Mouse (Mus musculus): ENCODE data around the gene Gm10260.

Gene Gm10260

DNA sequence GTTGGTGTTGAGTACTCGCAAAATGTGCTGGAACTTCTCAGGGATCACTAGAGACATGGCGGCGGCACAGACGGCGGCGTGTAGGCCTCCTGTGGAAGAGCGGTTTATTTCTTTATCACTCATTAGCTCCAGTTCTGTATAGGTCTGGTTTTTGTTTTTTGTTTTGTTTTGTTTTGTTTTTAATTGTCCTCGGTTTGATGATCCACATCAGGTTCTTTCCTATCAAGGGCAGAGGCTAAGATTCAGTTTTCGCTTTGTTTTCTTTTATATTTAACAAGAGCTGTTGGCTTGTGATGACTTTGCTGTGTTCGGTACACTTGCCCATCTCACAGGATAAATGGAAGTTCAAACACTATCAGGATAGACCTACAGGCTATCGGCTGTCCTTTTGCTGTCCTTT, at the start of gene Gm10260:
Gene Gm10260, minus strand, starts transcription at position 101 of the 400 bp plus-strand sequence.
- no peak for DNase-seq

- DNase-seq = no peak
These were observed 49.4 kb upstream of the Gm10260 start for GRCm38 (mm10) chr13:97809828-97810227.

- no peak for DNase-seq
These were observed 45.5 kb upstream of the Gm10260 start for GRCm38 (mm10) chr13:97805907-97806306.

DNA sequence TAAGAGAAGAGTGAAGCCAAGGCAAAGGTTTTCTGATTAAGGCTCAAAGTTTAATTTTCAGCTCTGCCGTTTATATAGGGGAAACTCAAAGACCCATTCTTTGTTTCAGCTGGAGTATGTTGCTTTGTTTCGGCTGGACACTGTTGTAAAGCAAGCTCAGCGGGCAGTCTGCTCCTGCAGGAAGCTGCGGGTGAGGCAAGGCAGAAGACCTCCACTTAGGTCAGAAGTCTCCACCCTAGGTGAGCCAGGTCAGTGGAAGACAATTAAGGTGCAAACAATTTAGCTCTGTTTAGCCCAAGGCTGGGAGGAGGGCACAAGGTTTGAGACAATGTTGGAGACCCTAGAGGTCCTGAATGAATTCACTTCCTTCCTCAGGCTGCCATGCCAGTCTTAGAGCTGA, 42.0 kb upstream of the Gm10260 start:
- no peak for DNase-seq

- DNase-seq = no peak
These were observed 37.0 kb upstream of the Gm10260 start for GRCm38 (mm10) chr13:97797462-97797861.

- DNase-seq = no peak
These were observed 34.3 kb upstream of the Gm10260 start for GRCm38 (mm10) chr13:97794780-97795179.

- DNase-seq = no peak
These were observed 33.5 kb upstream of the Gm10260 start for GRCm38 (mm10) chr13:97793932-97794331.

GRCm38 (mm10) chr13:97791664-97792063, 31.2 kb upstream of the Gm10260 start:
- DNase-seq = no peak

DNA sequence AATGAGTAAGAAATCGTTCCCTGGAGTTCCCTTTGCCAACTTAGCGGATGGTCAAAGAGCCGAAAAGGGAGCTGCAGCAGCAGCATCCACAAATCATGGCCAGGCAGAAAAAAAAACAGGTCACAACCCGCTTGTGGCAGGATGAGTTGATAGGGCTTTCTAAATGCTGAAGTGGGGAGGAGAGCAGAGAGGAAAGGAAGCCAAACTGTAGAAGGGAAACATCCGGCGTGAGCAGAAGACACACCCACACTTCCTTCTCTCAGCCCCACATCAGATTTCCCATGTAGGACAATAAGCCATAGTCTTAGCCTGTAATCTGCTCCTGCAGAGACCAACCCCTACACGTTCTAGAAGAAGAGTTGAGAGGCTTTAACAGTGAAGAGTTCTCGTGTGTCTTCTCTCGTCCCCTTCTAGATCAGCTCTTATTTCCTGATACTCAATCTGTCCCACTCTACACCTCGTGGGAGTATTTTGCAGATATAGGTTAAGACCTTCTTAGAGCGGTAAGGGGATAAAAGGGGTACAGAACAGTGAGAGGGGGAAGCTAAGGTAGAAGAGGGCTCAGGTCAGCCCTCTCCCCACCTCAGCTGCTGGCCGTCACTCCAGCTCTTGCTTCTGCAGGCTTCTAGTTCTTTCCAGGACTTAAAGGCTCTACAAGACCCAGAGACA, 29.5 kb upstream of the Gm10260 start:
- DNase-seq = no peak

- no peak for DNase-seq
These were observed 24.9 kb upstream of the Gm10260 start for GRCm38 (mm10) chr13:97785167-97785835.

DNA sequence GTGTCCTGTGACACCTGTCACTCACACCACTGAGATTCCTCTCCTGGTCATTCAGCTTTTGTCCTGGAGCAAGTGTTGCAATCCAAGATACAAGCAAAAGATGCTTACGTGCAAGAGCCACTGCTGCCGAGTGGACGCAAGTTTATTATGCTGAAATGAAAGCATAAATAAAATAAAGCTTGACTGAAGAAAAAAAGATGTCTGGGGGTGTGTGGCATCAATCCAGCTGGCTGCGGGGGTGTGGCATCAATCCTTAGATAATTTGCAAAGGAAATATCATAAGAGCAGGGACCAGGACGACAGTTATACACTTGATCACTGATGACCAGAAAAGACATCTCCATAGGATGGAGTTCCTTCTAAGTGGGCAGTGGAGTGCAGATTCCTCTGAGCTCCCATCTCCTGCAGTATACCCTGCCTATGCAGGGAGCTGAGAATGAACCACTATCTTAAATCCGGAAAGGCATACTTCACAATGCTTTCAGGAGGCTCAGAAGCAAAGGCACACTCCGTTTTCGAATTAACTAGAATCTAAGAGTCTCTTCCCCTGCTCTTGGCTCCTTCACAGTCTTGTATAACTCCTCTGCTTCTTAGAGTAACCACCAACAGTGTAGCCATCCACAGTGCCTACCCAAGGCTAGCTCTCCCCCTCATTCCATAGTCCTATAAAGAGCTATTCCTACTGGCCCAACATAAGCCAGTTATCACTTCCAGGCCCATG, 23.2 kb upstream of the Gm10260 start:
- no peak for DNase-seq

GRCm38 (mm10) chr13:97782063-97782462, 21.6 kb upstream of the Gm10260 start:
- DNase-seq = no peak

DNA sequence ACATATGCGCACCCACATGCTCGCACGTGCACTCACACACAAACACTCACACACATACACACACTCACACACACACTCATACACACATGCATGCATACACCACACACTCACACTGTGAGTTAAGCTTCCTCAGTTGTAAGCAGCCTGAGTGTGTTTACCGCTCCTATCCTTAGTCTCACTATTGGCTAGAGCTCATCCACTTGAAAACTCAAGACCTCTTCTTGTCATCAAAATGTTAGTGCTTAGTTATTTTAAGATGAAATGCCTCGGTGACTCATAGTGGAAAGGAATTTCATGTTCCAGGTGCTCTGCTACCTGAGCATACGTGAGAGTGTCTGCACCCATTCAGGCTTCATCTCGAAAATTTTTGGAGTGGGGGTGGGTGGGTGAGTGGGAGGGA, 21.2 kb upstream of the Gm10260 start:
- DNase-seq = no peak

DNA sequence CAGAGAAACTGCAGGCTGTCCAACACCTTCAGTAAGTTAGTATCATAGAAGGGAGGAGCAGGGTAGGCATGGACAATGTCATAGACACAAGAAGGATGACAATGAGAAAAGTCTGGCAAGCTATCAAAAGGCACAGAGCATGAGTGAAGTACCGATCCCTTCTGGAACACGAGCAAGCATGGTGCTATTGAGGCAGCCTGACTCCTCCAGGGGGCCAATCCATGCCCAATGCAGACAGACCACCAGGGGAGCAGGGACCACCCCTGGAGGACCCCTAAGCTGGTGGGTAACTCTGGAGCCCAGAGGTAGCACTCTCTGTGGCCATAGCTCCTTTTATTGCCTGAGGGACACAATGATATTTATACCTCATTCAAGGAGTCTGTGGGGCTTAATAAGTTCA, 20.1 kb upstream of the Gm10260 start:
- no peak for DNase-seq

DNA sequence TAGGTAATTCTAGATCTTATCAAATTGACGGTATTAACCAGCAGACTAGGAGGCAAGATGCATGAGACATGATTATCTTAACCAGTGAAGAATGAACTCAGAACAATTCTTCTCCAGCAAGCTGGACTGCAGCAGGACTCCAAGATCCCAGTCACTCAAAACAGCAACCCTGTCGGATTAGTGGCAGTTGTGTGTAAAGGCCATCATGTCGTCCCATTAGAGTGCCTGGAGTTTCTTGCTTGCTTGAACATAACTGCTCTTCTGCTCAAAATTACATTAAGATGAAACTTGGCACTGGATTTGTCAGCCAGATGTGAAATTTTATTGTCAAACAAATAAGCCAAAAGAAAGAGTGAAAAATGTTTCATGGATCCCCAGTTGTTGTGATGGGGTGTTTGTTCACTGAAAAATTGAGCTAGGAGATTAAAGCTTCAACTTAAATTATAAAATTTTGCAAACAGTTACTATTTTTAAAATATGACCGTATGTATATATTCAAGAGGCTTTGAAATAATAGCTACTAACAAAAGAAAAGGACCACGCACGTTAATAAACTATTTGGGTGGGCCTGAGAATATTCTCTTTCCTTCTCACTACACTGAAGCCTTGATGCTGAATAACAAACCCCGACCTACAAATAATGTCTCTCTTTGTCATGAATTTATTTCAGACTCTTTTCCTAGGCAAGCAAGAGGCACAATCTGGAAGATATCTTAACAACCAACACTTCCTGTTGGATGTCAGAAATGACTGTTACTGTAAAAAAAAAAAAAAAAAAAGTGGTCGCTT, 19.4 kb upstream of the Gm10260 start:
- no peak for DNase-seq

DNA sequence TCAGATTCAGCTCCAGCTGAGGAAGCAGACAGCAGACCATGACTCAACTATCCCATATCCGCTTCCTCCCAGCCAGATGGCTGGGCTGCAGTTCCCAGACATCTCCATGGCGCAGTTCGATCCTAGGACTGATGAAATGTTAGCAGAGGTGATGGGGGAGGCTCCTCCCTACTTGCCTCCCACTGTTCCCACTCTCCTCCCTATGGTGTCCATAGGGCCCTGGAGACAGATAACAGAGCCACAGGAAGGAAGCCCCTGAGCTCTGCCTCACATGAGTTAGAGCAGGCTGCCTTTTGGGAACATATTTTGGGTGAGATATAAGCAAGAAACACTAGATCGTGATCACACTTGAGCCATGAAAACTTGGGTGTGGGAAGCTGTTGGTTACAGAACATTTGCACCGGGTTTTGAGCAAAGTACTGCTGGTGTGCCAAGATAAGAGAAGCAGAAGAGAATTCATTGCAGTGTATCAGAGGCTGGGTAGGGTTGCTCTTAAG, 18.3 kb upstream of the Gm10260 start:
- DNase-seq = no peak

- DNase-seq = no peak
These were observed 17.2 kb upstream of the Gm10260 start for GRCm38 (mm10) chr13:97777667-97778066.

- DNase-seq = peak; percentile 30
These were observed 16.3 kb upstream of the Gm10260 start for GRCm38 (mm10) chr13:97776702-97777101.

DNA sequence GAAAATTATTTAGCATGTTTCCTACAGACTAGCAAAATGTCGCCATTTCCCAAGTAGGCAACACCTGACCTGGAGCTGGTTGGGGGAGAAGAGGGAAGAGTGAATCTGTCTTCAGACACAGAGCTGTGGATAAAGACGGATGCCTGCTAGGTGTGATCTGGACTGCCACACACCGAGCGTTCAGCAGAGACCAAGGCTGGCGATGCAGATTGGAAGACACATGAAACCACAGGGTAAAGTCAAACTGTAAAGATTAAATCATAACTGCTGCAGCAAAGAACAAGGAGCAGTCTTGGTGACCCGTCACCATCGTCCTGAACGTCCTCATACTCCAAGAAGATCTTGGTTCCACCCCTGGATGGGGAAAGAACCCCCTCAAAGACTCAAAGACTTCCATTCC, 15.5 kb upstream of the Gm10260 start:
- DNase-seq = no peak

GRCm38 (mm10) chr13:97774740-97775425, 14.5 kb upstream of the Gm10260 start:
- DNase-seq = peak; percentile 37

GRCm38 (mm10) chr13:97769205-97769604, 8.8 kb upstream of the Gm10260 start:
- no peak for DNase-seq

DNA sequence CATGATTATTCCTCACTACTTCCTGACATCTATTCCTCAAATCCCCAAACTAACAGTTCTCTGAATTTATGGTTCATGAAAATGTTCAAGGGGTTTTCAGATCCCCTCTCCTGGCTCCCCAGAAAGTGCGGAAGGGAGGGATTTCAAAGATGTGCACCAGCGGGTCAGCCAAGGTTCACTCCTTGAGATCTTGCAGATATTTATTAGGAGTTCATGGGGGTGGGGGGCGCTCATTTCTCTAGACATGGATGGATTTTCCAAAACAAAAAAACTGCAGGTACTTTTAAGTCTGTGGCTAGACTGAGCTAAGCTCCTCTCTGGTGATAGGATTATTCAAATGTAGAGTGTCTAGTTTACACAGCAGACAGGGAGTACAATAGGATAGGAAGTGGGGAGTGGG, 8.4 kb upstream of the Gm10260 start:
- DNase-seq = no peak

Data from right cerebral cortex, postnatal 4 days (tissue).